Mouse (Mus musculus) liver, adult 2 months (tissue): ENCODE measurements at regions not wholly inside any gene's neighbourhood (a gene's known extent, or its start where the extent isn't known, plus 50 kb on each side); places are given as distances from the start of the nearest gene placed in this dataset.

Experiments
- DNase-seq: peaks from one replicate; pipeline ENCODE4 v3.0.0-alpha.2; 2011; ENCODE audit warnings: low read depth, low spot score; ENCODE audit errors: extremely low read depth
- H3K27ac ChIP-seq: fragments of 200-500 bp; replicated peaks from 2 replicates; pipeline ENCODE4 v1.5.1; 2012; ENCODE audit warnings: low read depth, mild to moderate bottlenecking, control low read depth, inconsistent platforms, low read length; ENCODE audit not compliant: insufficient read depth
- H3K27me3 ChIP-seq: fragments of 200-500 bp; 2 replicates; pipeline ENCODE4 v1.6.1; 2012; ENCODE audit warnings: mild to moderate bottlenecking, moderate library complexity, low read length, inconsistent platforms; ENCODE audit not compliant: control insufficient read depth, insufficient read depth
- H3K36me3 ChIP-seq: fragments of 200-500 bp; 2 replicates; pipeline ENCODE4 v1.6.1; 2012; ENCODE audit warnings: low read length, inconsistent platforms; ENCODE audit not compliant: control insufficient read depth, insufficient read depth
- H3K4me1 ChIP-seq: fragments of 200-500 bp; 2 replicates; pipeline ENCODE4 v1.6.1; 2011; ENCODE audit warnings: low read length; ENCODE audit not compliant: control insufficient read depth, insufficient read depth
- H3K4me3 ChIP-seq: fragments of 200-500 bp; 2 replicates; pipeline ENCODE4 v1.5.1; 2011; ENCODE audit warnings: low read depth, mild to moderate bottlenecking, control low read depth, low read length, moderate library complexity; ENCODE audit not compliant: insufficient read depth
- H3K79me2 ChIP-seq: fragments of 200-500 bp; 2 replicates; pipeline ENCODE4 v1.6.1; 2012; ENCODE audit warnings: inconsistent platforms, mild to moderate bottlenecking, low read length, moderate library complexity; ENCODE audit not compliant: control insufficient read depth, insufficient read depth
- H3K9ac ChIP-seq: fragments of 200-500 bp; 2 replicates; pipeline ENCODE4 v1.6.1; 2012; ENCODE audit warnings: low read depth, mild to moderate bottlenecking, control low read depth, inconsistent platforms, low read length
- CTCF ChIP-seq: fragments of 200-500 bp; IDR thresholded peaks from 2 replicates; pipeline ENCODE4 v1.5.1; 2011; ENCODE audit warnings: low read depth, low read length, control low read depth
- POLR2A ChIP-seq: fragments of 200-500 bp; IDR thresholded peaks from 2 replicates; pipeline ENCODE4 v1.6.1; 2011; ENCODE audit warnings: low read length, control low read depth; ENCODE audit not compliant: insufficient read depth; ENCODE audit errors: extremely low read depth
- WGBS: fragments of 180-500 bp; shearing (Covaris S2); methylation state at CpG from one replicate; pipeline ENCODE4 v1.1.7; 2018; 5-methylcytosine and 5-hydroxymethylcytosine counted together

DNA sequence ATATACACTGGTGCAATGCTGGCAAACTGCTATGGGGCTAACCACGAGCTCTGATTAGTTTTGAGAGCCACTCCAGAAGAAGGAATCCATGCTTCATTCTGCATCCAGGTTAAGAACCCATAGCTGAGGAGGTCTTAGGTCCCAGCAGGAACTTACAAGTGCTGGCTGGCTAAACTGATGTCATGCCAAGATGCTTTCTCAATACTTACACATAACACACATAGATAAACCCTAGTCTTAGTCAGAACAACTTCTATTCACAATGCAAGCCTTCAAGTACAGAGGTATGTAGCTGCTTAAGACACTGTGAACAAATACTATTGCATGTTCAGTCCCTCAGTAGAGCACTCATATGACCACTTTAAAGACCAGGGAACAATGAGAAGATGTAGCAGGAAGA, 352.1 kb upstream of the Arid1b start:
- DNase-seq = peak; percentile 64
- 67% methylated on average over 1 of the region's 1 CpGs for WGBS
- no peak for TF ChIP-seq POLR2A
- TF ChIP-seq CTCF = no peak

DNA sequence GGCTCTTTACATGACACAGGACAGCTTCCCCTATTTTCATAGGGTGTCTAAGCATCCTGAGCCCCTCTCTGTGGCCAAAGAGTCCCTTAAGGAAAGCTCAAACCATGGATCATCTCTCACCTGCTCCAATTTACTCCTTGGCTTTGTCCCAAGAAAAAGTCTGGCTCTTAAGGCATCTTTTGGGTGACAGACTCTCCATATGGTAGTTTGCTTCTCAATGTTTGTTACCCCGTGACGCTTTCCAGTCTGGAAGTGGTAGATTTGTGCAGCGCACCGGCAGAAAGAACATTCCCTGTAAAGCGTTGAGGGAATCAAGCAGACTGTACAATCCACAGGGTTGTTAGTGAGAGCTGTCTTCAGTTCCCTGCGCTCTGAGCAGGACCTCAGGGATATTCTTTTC, 350.8 kb upstream of the Arid1b start:
- no peak overlapping the region for H3K27ac ChIP-seq
- no peak overlapping the region for H3K9ac ChIP-seq
- H3K4me1 ChIP-seq = peaks cover 16% of the 10 kb centered on the region
- TF ChIP-seq CTCF (no peak), POLR2A (no peak)
- 91% methylated on average over 6 of the region's 6 CpGs for WGBS
- no peaks in the 10 kb centered on the region for H3K79me2 ChIP-seq
- no peaks in the 10 kb centered on the region for H3K36me3 ChIP-seq
- H3K27me3 ChIP-seq = no peaks in the 10 kb centered on the region
- DNase-seq = no peak
- no peak overlapping the region for H3K4me3 ChIP-seq

More for the DNA sequence above, 352.1 kb upstream of the Arid1b start:
- Histone ChIP-seq H3K4me1 (peaks cover 16% of the 10 kb centered on the region), H3K4me3 (no peak overlapping the region), H3K79me2 (no peaks in the 10 kb centered on the region), H3K27me3 (no peaks in the 10 kb centered on the region), H3K9ac (no peak overlapping the region), H3K36me3 (no peaks in the 10 kb centered on the region), H3K27ac (peak overlapping the region; percentile 59; the same call in 1 of the 2 replicates)

GRCm38 (mm10) chr17:4648603-4649002, 345.5 kb upstream of the Arid1b start:
- H3K27ac ChIP-seq = no peak overlapping the region

GRCm38 (mm10) chr17:4654221-4654620, 339.9 kb upstream of the Arid1b start:
- no peak overlapping the region for H3K4me3 ChIP-seq
- no peaks in the 10 kb centered on the region for H3K36me3 ChIP-seq
- no peak for DNase-seq
- H3K27ac ChIP-seq = no peak overlapping the region
- H3K9ac ChIP-seq = no peak overlapping the region
- TF ChIP-seq POLR2A (no peak), CTCF (no peak)
- H3K4me1 ChIP-seq = no peaks in the 10 kb centered on the region
- H3K27me3 ChIP-seq = no peaks in the 10 kb centered on the region
- 83% methylated on average over 3 of the region's 3 CpGs for WGBS
- H3K79me2 ChIP-seq = no peaks in the 10 kb centered on the region

More at GRCm38 (mm10) chr17:4648603-4649002, 345.5 kb upstream of the Arid1b start:
- no peak overlapping the region for H3K4me3 ChIP-seq
- H3K79me2 ChIP-seq = no peaks in the 10 kb centered on the region
- H3K4me1 ChIP-seq = 0 out of 2 replicates have a peak, but pooled peaks cover 2% of the 10 kb centered on the region
- H3K27me3 ChIP-seq = no peaks in the 10 kb centered on the region
- no peak for TF ChIP-seq CTCF
- 88% methylated on average over 4 of the region's 4 CpGs for WGBS
- no peak overlapping the region for H3K9ac ChIP-seq
- DNase-seq = no peak
- H3K36me3 ChIP-seq = no peaks in the 10 kb centered on the region

DNA sequence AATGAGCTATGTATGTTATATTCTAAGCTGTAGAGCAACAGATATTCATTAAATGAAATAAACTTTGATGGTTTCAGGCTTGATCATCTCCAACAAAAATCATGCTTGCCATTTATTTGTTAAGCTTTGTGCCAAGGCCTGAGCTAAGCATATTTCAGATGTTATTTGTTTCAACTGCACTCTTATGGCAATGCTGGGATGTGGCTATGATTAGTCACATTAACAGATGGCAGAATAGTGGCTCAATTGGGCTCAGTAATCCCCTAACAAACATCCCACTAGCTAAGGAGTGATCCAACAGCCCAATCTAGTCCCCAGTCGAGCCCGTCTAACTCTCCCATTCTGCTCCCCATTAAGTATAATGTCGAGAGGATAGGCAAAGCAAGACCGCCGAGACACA, 332.1 kb upstream of the Arid1b start:
- TF ChIP-seq CTCF (no peak), POLR2A (no peak)
- 91% methylated on average over 5 of the region's 5 CpGs for WGBS
- H3K27ac ChIP-seq = no peak overlapping the region

DNA sequence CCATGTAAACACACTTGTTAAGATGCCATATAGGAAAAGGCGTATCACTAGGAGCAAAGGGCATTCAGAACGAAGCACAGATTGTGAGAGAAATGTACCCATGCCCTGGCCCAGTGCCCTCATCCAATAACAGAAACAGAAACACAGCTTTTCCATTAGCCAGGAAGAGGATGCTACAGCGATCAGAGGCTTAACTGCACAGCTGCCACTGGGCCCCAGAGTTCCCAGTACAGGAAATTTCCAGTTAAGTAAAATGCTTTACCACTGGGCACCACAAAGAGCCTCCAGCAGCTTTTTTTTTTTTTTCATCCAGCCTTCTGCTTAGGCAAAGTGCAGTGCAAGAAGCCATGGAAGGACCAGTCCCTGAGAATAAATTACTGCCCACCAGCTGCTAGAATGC, 325.6 kb upstream of the Arid1b start:
- no peaks in the 10 kb centered on the region for H3K36me3 ChIP-seq
- H3K4me1 ChIP-seq = no peaks in the 10 kb centered on the region
- 80% methylated on average over 3 of the region's 3 CpGs for WGBS
- no peak overlapping the region for H3K27ac ChIP-seq
- no peak for DNase-seq
- H3K4me3 ChIP-seq = no peak overlapping the region
- H3K9ac ChIP-seq = no peak overlapping the region
- H3K27me3 ChIP-seq = no peaks in the 10 kb centered on the region
- H3K79me2 ChIP-seq = no peaks in the 10 kb centered on the region
- TF ChIP-seq POLR2A (no peak), CTCF (no peak)

More for the DNA sequence above, 332.1 kb upstream of the Arid1b start:
- Histone ChIP-seq H3K4me3 (no peak overlapping the region), H3K9ac (no peak overlapping the region), H3K79me2 (no peaks in the 10 kb centered on the region), H3K4me1 (no peaks in the 10 kb centered on the region), H3K36me3 (no peaks in the 10 kb centered on the region), H3K27me3 (no peaks in the 10 kb centered on the region)
- no peak for DNase-seq
